ENCODE assay signal across 8 mouse cellular contexts in genomic region chr3:20155476-20155875, GRCm38 (mm10). TPM values are rescaled to one million over a fixed set of nuclear protein-coding genes. Genes with fewer than 3 reads are reported as not detected.
DNase-seq lines count a peak whose midpoint lies in the region; ATAC-seq and TF ChIP-seq lines count a peak whose summit lies in the region.

No protein-coding gene starts in this region.

- H3K4me2 ChIP-seq in lung, embryonic 16.5 days (ENCODE audit: low read depth, low read length): peak overlapping the region; percentile 85
- H3K4me2 ChIP-seq in forebrain, postnatal 0 days (ENCODE audit: low read depth): peak overlapping the region; percentile 74
- peak overlapping the region; percentile 83 for H3K4me2 ChIP-seq in liver, embryonic 14.5 days (ENCODE audit: low read depth)
- peak overlapping the region; percentile 81 for H3K4me2 ChIP-seq in stomach, embryonic 14.5 days (replicated peaks; ENCODE audit: low read depth, low read length)

- no peak overlapping the region; the same call in 1 of the 2 replicates for H3K9ac ChIP-seq in lung, embryonic 16.5 days (ENCODE audit: low read length)
- H3K9ac ChIP-seq in forebrain, postnatal 0 days: no peak overlapping the region
- no peak overlapping the region; the same call in 1 of the 2 replicates for H3K9ac ChIP-seq in liver, embryonic 14.5 days (replicated peaks)
- no peak overlapping the region for H3K9ac ChIP-seq in stomach, embryonic 14.5 days (replicated peaks; ENCODE audit: low read depth, low read length)

- H3K36me3 ChIP-seq in lung, embryonic 16.5 days (ENCODE audit: control insufficient read depth, insufficient read depth, low read length): peaks cover 5% of the 10 kb centered on the region; the same call in 1 of the 2 replicates
- 0 out of 2 replicates have a peak, but pooled peaks cover 3% of the 10 kb centered on the region for H3K36me3 ChIP-seq in forebrain, postnatal 0 days (ENCODE audit: insufficient read depth)
- H3K36me3 ChIP-seq in liver, embryonic 14.5 days (replicated peaks; ENCODE audit: control insufficient read depth, insufficient read depth, low read depth): no peaks in the 10 kb centered on the region
- H3K36me3 ChIP-seq in stomach, embryonic 14.5 days (ENCODE audit: control insufficient read depth, insufficient read depth, low read length): no peaks in the 10 kb centered on the region

- H3K27ac ChIP-seq in lung, embryonic 16.5 days (ENCODE audit: low read length): no peak overlapping the region
- no peak overlapping the region for H3K27ac ChIP-seq in forebrain, postnatal 0 days (ENCODE audit: low read depth, low read length)
- no peak overlapping the region for H3K27ac ChIP-seq in liver, embryonic 14.5 days
- no peak overlapping the region for H3K27ac ChIP-seq in stomach, embryonic 14.5 days (ENCODE audit: low read length)

- H3K4me1 ChIP-seq in lung, embryonic 16.5 days (replicated peaks; ENCODE audit: control insufficient read depth, insufficient read depth, low read length): peaks cover 6% of the 10 kb centered on the region
- H3K4me1 ChIP-seq in lung, adult 2 months (ENCODE audit: control insufficient read depth, insufficient read depth, low read length): peaks cover 2% of the 10 kb centered on the region; the same call in 1 of the 2 replicates
- H3K4me1 ChIP-seq in forebrain, postnatal 0 days (ENCODE audit: insufficient read depth): 0 out of 2 replicates have a peak, but pooled peaks cover 6% of the 10 kb centered on the region
- H3K4me1 ChIP-seq in liver, embryonic 14.5 days (replicated peaks; ENCODE audit: control insufficient read depth in 2 of 2, insufficient read depth in 2 of 2, low read length in 1 of 2): peaks cover 0 to 2% of the 10 kb centered on the region in 2 experiments; a peak in 3 of 4 replicates
- no peaks in the 10 kb centered on the region for H3K4me1 ChIP-seq in stomach, embryonic 14.5 days (ENCODE audit: control insufficient read depth, insufficient read depth, low read length)

- no peak for ATAC-seq in lung, embryonic 16.5 days (ENCODE audit: low read depth)
- ATAC-seq in forebrain, postnatal 0 days: no peak
- ATAC-seq in liver, embryonic 14.5 days (ENCODE audit: insufficient read depth): no peak
- no peak for ATAC-seq in stomach, embryonic 14.5 days (ENCODE audit: insufficient number of reproducible peaks, insufficient read depth, low FRiP score, low read depth)

- H3K27me3 ChIP-seq in lung, embryonic 16.5 days (ENCODE audit: control insufficient read depth, insufficient read depth, low read depth, low read length): no peaks in the 10 kb centered on the region
- H3K27me3 ChIP-seq in forebrain, postnatal 0 days (ENCODE audit: insufficient read depth, low read length): no peaks in the 10 kb centered on the region
- no peaks in the 10 kb centered on the region for H3K27me3 ChIP-seq in liver, embryonic 14.5 days (ENCODE audit: control insufficient read depth, insufficient read depth, low read length)
- H3K27me3 ChIP-seq in stomach, embryonic 14.5 days (ENCODE audit: control insufficient read depth, insufficient read depth, low read length): no peaks in the 10 kb centered on the region

- no peak for TF ChIP-seq EP300 in liver, embryonic 14.5 days (IDR thresholded peaks at IDR 0.05; ENCODE audit: low read depth)

- peak overlapping the region; percentile 67 for H3K4me3 ChIP-seq in lung, embryonic 16.5 days (ENCODE audit: low read length)
- no peak overlapping the region for H3K4me3 ChIP-seq in lung, adult 2 months (replicated peaks; ENCODE audit: extremely low read depth, low read depth, low read length)
- H3K4me3 ChIP-seq in forebrain, postnatal 0 days (ENCODE audit: low read depth, low read length): peak overlapping the region; percentile 73; the same call in 1 of the 2 replicates
- H3K4me3 ChIP-seq in liver, embryonic 14.5 days (ENCODE audit: insufficient read depth in 1 of 2, low read depth in 2 of 2, low read length in 2 of 2): peak overlapping the region in 1 of 2 experiments; percentile 78; a peak in 2 of 4 replicates
- peak overlapping the region; percentile 82; the same call in 1 of the 2 replicates for H3K4me3 ChIP-seq in stomach, embryonic 14.5 days (ENCODE audit: low read depth, low read length)

- no peak for DNase-seq in lung, adult 2 months
- no peak for DNase-seq in forebrain, postnatal 0 days
- DNase-seq in liver, embryonic 14.5 days (ENCODE audit: low read depth in 3 of 3, low spot score in 3 of 3): peak in 1 of 3 experiments; percentile 9
- no peak for DNase-seq in retina, embryonic 14.5 days (ENCODE audit: low spot score)
- DNase-seq in kidney, adult 18-20 months: no peak
- DNase-seq in adrenal gland, adult 8-10 months: no peak

- no peaks in the 10 kb centered on the region for H3K9me3 ChIP-seq in lung, embryonic 16.5 days (ENCODE audit: control insufficient read depth, low read length)
- H3K9me3 ChIP-seq in forebrain, postnatal 0 days (ENCODE audit: low read length): no peaks in the 10 kb centered on the region
- H3K9me3 ChIP-seq in liver, embryonic 14.5 days (ENCODE audit: control insufficient read depth, low read length): no peaks in the 10 kb centered on the region
- no peaks in the 10 kb centered on the region for H3K9me3 ChIP-seq in stomach, embryonic 14.5 days (ENCODE audit: control insufficient read depth, low read depth, low read length)

- TF ChIP-seq POLR2A in lung, adult 2 months (IDR thresholded peaks at IDR 0.05; ENCODE audit: borderline replicate concordance, extremely low read depth, low read depth, low read length): no peak

- TF ChIP-seq CTCF in lung, adult 2 months (IDR thresholded peaks at IDR 0.05; ENCODE audit: insufficient read depth, low read length): no peak
- TF ChIP-seq CTCF in forebrain, postnatal 0 days (IDR thresholded peaks at IDR 0.05; ENCODE audit: low read depth): no peak
- TF ChIP-seq CTCF in liver, embryonic 14.5 days (IDR thresholded peaks at IDR 0.05; ENCODE audit: low read depth): no peak

- WGBS in lung, embryonic 16.5 days: 76% methylated on average over 6 of the region's 6 CpGs
- 75% methylated on average over 6 of the region's 6 CpGs for WGBS in lung, adult 2 months
- 83% methylated on average over 6 of the region's 6 CpGs for WGBS in forebrain, postnatal 0 days
- 43% methylated on average over 6 of the region's 6 CpGs for WGBS in liver, embryonic 14.5 days (ENCODE audit: insufficient replicate concordance)
- 75% methylated on average over 6 of the region's 6 CpGs for WGBS in stomach, embryonic 14.5 days

RNA-seq across cellular contexts. Expression of gene Gyg, which starts 0.4 kb away (rescaled TPM):
- polyA plus RNA-seq in lung, embryonic 16.5 days (2015; fragmentation: Nextera tagmentation; extraction: Ambion mirVana): 336 and 351 TPM in 2 replicates
- 52.8 and 99.0 TPM in 2 replicates for polyA plus RNA-seq in lung, adult 2 months (2012; rRNA removed)
- total RNA-seq in forebrain, postnatal 0 days (2014; rRNA removed): 27.2 and 35.9 TPM in 2 replicates
- polyA plus RNA-seq in forebrain, postnatal 0 days (2015; fragmentation: Nextera tagmentation; extraction: Ambion mirVana): 65.9 and 69.3 TPM in 2 replicates
- 8.9 and 11.2 TPM in 2 replicates for polyA plus RNA-seq in liver, embryonic 14.5 days (2012; rRNA removed)
- 21.3 and 22.5 TPM in 2 replicates for polyA plus RNA-seq in liver, embryonic 14.5 days (2014; fragmentation: Nextera tagmentation; extraction: Ambion mirVana)
- 68.4 and 71.0 TPM in 2 replicates for polyA plus RNA-seq in stomach, embryonic 14.5 days (2014; fragmentation: Nextera tagmentation; extraction: Ambion mirVana)
- 100 to 1,000 TPM in 2 of 4 experiments, 10 to 100 TPM in 2; 75.7 to 133 (median 94.3) TPM for total RNA-seq in adrenal gland, adult 8-10 months (2022)
